Mouse (Mus musculus): ENCODE measurements at regions not wholly inside any gene's neighbourhood (a gene's known extent, or its start where the extent isn't known, plus 50 kb on each side); places are given as distances from the start of the nearest gene placed in this dataset.

GRCm38 (mm10) chr19:21028981-21029380 is 75.0 kb upstream of the Tmc1 start:
- Histone ChIP-seq H3K4me1 (replicated peaks; ENCODE audit: control insufficient read depth in 2 of 2, insufficient read depth in 2 of 2, low read length in 1 of 2) (no peaks in the 10 kb centered on the region), H3K27ac (no peak overlapping the region), H3K4me3 (ENCODE audit: insufficient read depth in 1 of 2, low read depth in 2 of 2, low read length in 2 of 2) (no peak overlapping the region), H3K9ac (replicated peaks) (no peak overlapping the region), H3K27me3 (ENCODE audit: control insufficient read depth, insufficient read depth, low read length) (no peaks in the 10 kb centered on the region), H3K4me2 (ENCODE audit: low read depth) (no peak overlapping the region), H3K36me3 (replicated peaks; ENCODE audit: control insufficient read depth, insufficient read depth, low read depth) (no peaks in the 10 kb centered on the region), H3K9me3 (ENCODE audit: control insufficient read depth, low read length) (no peaks in the 10 kb centered on the region)
- no peak for ATAC-seq (ENCODE audit: insufficient read depth)
- 67% methylated on average over 3 of the region's 3 CpGs for WGBS (ENCODE audit: insufficient replicate concordance)
- no peak for TF ChIP-seq EP300 (IDR thresholded peaks at IDR 0.05; ENCODE audit: low read depth)
- no peak for TF ChIP-seq CTCF (IDR thresholded peaks at IDR 0.05; ENCODE audit: low read depth)
- no peak for DNase-seq (ENCODE audit: low read depth in 3 of 3, low spot score in 3 of 3)

DNA sequence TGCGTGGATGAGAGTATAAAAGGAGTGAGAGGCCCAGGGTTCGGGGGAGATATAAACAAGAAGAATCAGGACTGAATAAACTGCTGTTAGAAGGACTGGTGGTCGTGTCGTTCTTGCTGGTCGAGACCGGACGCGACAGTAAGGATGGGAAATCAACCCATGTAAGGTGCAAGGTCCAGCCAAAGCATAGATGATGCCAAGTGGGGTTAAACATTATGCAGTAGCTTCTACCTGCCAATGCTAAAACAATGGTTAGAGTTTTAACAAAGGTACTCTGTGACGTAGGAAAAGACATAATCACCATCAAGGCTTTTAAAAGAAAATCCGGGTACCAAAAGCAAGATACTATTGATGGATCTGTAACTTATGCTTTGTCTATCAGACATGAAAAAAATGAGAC is 58.4 kb upstream of the Tmc1 start:
- Histone ChIP-seq H3K27ac (no peak overlapping the region), H3K9ac (replicated peaks) (no peak overlapping the region), H3K9me3 (ENCODE audit: control insufficient read depth, low read length) (no peaks in the 10 kb centered on the region), H3K4me1 (replicated peaks; ENCODE audit: control insufficient read depth in 2 of 2, insufficient read depth in 2 of 2, low read length in 1 of 2) (no peaks in the 10 kb centered on the region), H3K27me3 (ENCODE audit: control insufficient read depth, insufficient read depth, low read length) (no peaks in the 10 kb centered on the region), H3K4me3 (ENCODE audit: insufficient read depth in 1 of 2, low read depth in 2 of 2, low read length in 2 of 2) (no peak overlapping the region), H3K36me3 (replicated peaks; ENCODE audit: control insufficient read depth, insufficient read depth, low read depth) (no peaks in the 10 kb centered on the region), H3K4me2 (ENCODE audit: low read depth) (no peak overlapping the region)
- 82% methylated on average over 8 of the region's 10 CpGs for WGBS (ENCODE audit: insufficient replicate concordance)
- DNase-seq (ENCODE audit: low read depth in 3 of 3, low spot score in 3 of 3) = no peak
- ATAC-seq (ENCODE audit: insufficient read depth) = no peak
- TF ChIP-seq CTCF (IDR thresholded peaks at IDR 0.05; ENCODE audit: low read depth) (no peak), EP300 (IDR thresholded peaks at IDR 0.05; ENCODE audit: low read depth) (no peak)

- Histone ChIP-seq H3K27me3 (ENCODE audit: control insufficient read depth, insufficient read depth, low read length) (no peaks in the 10 kb centered on the region), H3K9ac (replicated peaks) (no peak overlapping the region), H3K27ac (no peak overlapping the region), H3K4me3 (ENCODE audit: insufficient read depth in 1 of 2, low read depth in 2 of 2, low read length in 2 of 2) (no peak overlapping the region), H3K4me2 (ENCODE audit: low read depth) (no peak overlapping the region), H3K9me3 (ENCODE audit: control insufficient read depth, low read length) (no peaks in the 10 kb centered on the region), H3K4me1 (replicated peaks; ENCODE audit: control insufficient read depth in 2 of 2, insufficient read depth in 2 of 2, low read length in 1 of 2) (no peaks in the 10 kb centered on the region), H3K36me3 (replicated peaks; ENCODE audit: control insufficient read depth, insufficient read depth, low read depth) (no peaks in the 10 kb centered on the region)
- WGBS (ENCODE audit: insufficient replicate concordance) = 55% methylated on average over 2 of the region's 2 CpGs
- TF ChIP-seq EP300 (IDR thresholded peaks at IDR 0.05; ENCODE audit: low read depth) (no peak), CTCF (IDR thresholded peaks at IDR 0.05; ENCODE audit: low read depth) (no peak)
- ATAC-seq (ENCODE audit: insufficient read depth) = no peak
- no peak for DNase-seq (ENCODE audit: low read depth in 3 of 3, low spot score in 3 of 3)
Measured at GRCm38 (mm10) chr19:21009607-21010006, 55.6 kb upstream of the Tmc1 start.

DNA sequence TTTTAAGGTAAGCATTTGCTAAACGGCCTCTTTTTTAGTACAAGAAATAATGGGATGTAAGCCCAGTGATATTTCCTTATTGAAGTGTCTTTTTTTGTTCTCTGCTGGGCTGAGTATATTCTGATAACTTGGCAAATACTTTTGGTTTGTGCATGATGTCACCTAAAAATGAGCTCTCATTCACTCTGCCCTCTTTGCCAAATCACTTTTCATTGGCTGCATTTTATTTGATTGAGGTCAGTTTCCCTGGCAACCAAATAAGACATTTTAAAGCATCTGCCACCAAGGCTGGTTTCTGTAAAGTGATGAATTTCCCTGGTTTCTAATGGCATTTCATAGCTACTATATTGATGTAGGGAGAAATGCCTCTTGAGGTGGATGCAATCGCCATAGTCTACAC is 50.4 kb upstream of the Tmc1 start:
- TF ChIP-seq EP300 (IDR thresholded peaks at IDR 0.05; ENCODE audit: low read depth) (no peak), CTCF (IDR thresholded peaks at IDR 0.05; ENCODE audit: low read depth) (no peak)
- H3K27me3 ChIP-seq (ENCODE audit: control insufficient read depth, insufficient read depth, low read length) = no peaks in the 10 kb centered on the region
- H3K4me3 ChIP-seq (ENCODE audit: insufficient read depth in 1 of 2, low read depth in 2 of 2, low read length in 2 of 2) = no peak overlapping the region
- ATAC-seq (ENCODE audit: insufficient read depth) (no peak), DNase-seq (ENCODE audit: low read depth in 3 of 3, low spot score in 3 of 3) (no peak)
- no peaks in the 10 kb centered on the region for H3K4me1 ChIP-seq (replicated peaks; ENCODE audit: control insufficient read depth in 2 of 2, insufficient read depth in 2 of 2, low read length in 1 of 2)
- H3K9me3 ChIP-seq (ENCODE audit: control insufficient read depth, low read length) = no peaks in the 10 kb centered on the region
- no peak overlapping the region for H3K9ac ChIP-seq (replicated peaks)
- H3K4me2 ChIP-seq (ENCODE audit: low read depth) = no peak overlapping the region
- 62% methylated on average over 2 of the region's 2 CpGs for WGBS (ENCODE audit: insufficient replicate concordance)
- H3K27ac ChIP-seq = no peak overlapping the region
- no peaks in the 10 kb centered on the region for H3K36me3 ChIP-seq (replicated peaks; ENCODE audit: control insufficient read depth, insufficient read depth, low read depth)
